Mouse (Mus musculus) lung, postnatal 25 days (tissue): Measurements from ENCODE around the gene Vmn1r220.
A peak's percentile ranks its signal among the peaks of the same experiment; 100 is the strongest.
"Not testable (repeated sequence)": the region's sequence is repeated elsewhere in the genome, so short reads cannot be mapped to it uniquely, and the experiment has no call there.

ENCODE experiments used
- DNase-seq: peaks from one replicate; pipeline ENCODE4 v3.0.0; 2022; ENCODE audit warnings: low spot score

Gene Vmn1r220

DNA sequence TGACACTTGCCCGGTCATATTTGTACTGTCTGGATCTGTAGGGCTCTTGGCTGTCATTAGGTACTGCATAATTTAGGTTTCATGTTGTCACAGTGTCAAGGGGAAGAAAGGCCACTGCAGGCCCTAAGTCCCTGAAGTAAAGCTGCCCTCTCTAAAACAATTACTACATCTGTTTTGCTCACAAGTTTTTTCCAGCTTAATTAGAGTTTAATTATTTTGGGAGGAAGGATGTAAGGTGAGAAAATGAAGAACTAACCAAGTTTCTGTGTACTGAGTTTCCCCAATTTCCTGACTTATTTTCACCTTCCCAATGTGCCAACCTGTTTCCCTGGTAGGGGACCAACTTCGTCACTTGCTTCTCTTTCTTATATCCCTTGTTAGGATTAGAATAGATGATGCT lies at the start of gene Vmn1r220:
Gene Vmn1r220, minus strand, starts transcription at position 101 of the 400 bp plus-strand sequence.
- no peak for DNase-seq

DNA sequence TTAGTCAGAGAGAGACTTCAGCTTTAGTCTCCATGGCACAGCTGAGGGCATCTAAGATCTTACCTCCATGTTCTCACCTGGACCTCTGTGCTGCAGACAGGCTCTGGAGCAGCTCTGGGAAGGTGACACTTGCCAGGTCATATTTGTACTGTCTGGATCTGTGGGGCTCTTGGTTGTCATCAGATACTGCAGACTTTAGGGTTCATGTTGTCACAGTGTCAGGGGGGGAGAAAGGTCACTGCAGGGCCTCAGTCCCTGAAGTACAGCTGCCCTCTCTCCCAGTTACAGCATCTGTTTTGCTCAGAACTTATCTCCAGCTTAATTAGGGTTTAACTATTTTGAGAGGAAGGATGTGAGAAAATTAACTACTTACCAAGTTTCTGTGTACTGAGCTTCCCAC lies 48.1 kb upstream of the Vmn1r220 start, which contains the start of gene Vmn1r222:
Gene Vmn1r222, minus strand, starts transcription at position 101 of the 400 bp plus-strand sequence.
- not testable (repeated sequence) for DNase-seq

DNA sequence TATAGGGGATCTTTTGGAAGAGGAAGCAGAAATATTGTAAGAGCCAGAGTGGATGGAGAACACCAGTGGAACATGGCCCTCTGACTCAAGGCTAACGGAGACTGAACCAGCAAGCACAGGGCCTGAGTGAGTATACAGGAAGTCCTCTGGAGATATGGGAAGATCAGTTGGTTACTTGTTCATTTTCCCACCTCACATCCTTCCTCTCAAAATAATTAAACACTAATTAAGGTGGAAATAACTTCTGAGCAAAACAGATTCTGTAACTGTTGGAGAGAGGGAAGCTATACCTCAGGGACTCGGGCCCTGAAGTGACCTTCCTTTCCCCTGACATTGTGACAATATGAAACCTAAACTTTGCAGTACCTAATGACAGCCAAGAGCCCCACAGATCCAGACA lies 26.1 kb upstream of the Vmn1r220 start, which contains the start of gene Vmn1r221:
Gene Vmn1r221, plus strand, starts transcription at position 301 of the 400 bp plus-strand sequence.
- not testable (repeated sequence) for DNase-seq

GRCm38 (mm10) chr13:23203885-23204284 lies 16.1 kb upstream of the Vmn1r220 start:
- DNase-seq, result not testable (repeated sequence)

DNA sequence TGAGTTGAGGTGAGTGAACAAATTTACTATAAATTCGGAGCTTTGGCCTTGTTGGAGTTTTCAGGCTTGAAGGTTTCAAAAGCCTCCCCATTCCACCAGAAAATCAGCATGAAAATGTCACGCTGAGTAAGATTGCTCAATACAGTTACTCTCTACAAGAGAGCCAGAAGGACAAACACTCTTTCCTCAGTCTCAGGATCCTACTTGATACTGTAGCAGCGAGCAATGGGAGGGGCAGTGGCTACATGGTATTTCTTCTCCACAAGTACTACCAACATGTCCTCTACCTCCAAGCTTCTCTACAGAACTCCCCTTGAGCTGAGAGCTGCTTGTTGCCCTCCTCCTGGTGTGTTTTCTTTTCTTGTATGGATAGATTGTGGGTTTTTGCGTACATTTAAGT lies 21.3 kb downstream of the Vmn1r220 start:
- DNase-seq, result peak; percentile 8

DNA sequence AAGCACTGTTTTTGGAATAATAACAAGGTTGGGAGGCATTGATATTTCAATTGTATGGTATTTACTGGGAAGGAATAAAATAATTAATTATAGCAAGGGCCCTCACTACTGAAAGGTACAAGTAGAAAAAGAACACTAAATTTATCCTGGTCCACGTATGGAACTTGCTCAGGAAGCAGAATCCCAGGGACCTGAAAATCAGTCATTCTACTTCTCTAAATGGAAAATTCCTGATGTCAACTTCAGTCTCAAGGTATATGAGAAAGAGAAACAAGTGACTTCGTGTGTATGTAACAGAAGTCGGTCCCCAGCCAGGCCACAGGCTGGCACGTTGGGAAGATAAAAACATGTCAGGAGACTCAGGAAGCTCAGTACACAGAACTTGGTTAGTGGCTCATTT lies 28.8 kb downstream of the Vmn1r220 start, which contains the start of gene Vmn1r219:
Gene Vmn1r219, plus strand, starts transcription at position 301 of the 400 bp plus-strand sequence.
- DNase-seq, result no peak

DNA sequence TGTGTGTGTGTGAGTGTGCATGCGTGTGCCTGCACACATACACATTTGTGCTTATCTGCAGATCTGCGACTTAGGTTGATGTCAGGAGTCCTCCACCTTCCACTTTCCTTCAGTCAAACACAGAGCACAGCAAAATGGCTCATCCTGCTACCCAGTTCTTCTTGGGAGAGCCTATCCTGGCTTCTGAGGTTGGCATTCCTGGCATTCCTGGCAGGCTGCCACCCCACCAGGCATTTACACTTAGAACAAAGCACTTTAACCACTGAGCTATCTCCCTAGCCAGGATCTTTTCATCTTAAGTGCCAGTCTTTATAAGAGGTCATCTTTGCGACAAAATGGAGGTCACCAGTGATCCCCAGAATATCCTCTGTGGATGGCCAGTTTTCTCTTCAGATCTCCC lies 29.9 kb downstream of the Vmn1r220 start:
- no peak for DNase-seq

- no peak for DNase-seq
Measured at GRCm38 (mm10) chr13:23138880-23139279, 48.9 kb downstream of the Vmn1r220 start.

- DNase-seq, result no peak
Measured at GRCm38 (mm10) chr13:23133501-23133900, 54.3 kb downstream of the Vmn1r220 start.

DNA sequence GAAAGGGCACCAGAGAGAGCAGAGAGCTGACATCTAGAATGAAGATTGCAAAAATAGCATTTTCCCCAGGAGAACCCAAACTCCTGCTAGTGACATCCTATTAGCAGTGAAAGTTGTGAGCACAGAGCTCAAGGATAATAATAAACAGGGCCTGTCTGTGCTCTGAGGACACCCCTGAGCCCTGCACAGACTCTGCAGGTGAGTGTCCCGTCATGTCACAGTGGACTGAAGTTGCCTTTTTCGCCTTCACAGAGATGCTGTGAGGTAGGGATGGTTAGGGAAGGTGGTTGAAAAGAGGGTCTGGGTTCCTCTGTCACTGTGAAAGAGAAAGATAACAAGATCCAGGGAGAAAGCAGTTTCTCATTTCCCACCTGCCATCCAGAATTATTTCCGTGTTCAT lies 54.7 kb downstream of the Vmn1r220 start, which contains the start of gene Vmn1r218:
Gene Vmn1r218, plus strand, starts transcription at position 57 of the 400 bp plus-strand sequence.
- DNase-seq, result no peak
